Mouse (Mus musculus): ENCODE data around the gene Iqschfp. TPM values are rescaled to one million over a fixed set of nuclear protein-coding genes. Genes with fewer than 3 reads are reported as not detected.

Iqschfp gene
- polyA plus RNA-seq, 1 experiment = not detected

DNA sequence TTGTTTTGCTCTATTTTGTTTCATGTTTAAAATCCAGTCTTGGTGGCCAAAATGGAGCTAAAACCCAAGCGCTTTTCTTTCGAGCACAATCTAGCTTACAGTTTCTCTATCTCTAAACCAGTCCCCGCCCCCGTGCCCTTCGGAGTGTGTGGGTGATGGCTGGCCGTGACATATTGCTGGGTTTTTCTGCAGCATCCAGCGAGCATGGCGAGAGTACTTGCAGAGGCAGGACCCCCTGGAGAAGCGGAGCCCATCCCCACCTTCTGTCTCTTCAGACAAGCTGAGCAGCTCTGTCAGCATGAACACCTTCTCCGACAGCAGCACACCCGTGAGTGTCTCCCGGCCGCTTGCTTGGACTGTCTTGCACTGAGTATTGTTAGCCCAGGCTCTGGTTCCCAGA is 163.0 kb downstream of the Iqschfp start:
- Histone ChIP-seq H3K79me2 (ENCODE audit: control insufficient read depth, insufficient read depth) (no peaks in the 10 kb centered on the region), H3K36me3 (ENCODE audit: control insufficient read depth, insufficient read depth) (no peaks in the 10 kb centered on the region), H3K79me3 (ENCODE audit: low read depth) (no peaks in the 10 kb centered on the region), H3K27me3 (ENCODE audit: control insufficient read depth, insufficient read depth, insufficient read length) (no peaks in the 10 kb centered on the region), H3ac (ENCODE audit: control insufficient read depth, insufficient read length, low read depth) (peak overlapping the region; percentile 30), H3K4me3 (ENCODE audit: insufficient read depth, poor library complexity, severe bottlenecking) (no peak overlapping the region)
- no peak for TF ChIP-seq MAX (IDR thresholded peaks at IDR 0.05)
- no peak for TF ChIP-seq MYOG (IDR thresholded peaks at IDR 0.05; ENCODE audit: control insufficient read depth, extremely low read depth, insufficient read length)
- no peak for TF ChIP-seq CTCF (IDR thresholded peaks at IDR 0.05; ENCODE audit: control insufficient read depth, insufficient read depth, insufficient read length)
- TF ChIP-seq USF1 (IDR thresholded peaks at IDR 0.05; ENCODE audit: low read depth) = no peak
- TF ChIP-seq MYOD1 (IDR thresholded peaks at IDR 0.05; ENCODE audit: control insufficient read depth, insufficient read length, low read depth) = no peak
- no peak for TF ChIP-seq CEBPB (IDR thresholded peaks at IDR 0.05; ENCODE audit: low read depth)
- TF ChIP-seq FOSL1 (IDR thresholded peaks at IDR 0.05; ENCODE audit: insufficient read depth, low read length, poor library complexity, severe bottlenecking) = no peak

DNA sequence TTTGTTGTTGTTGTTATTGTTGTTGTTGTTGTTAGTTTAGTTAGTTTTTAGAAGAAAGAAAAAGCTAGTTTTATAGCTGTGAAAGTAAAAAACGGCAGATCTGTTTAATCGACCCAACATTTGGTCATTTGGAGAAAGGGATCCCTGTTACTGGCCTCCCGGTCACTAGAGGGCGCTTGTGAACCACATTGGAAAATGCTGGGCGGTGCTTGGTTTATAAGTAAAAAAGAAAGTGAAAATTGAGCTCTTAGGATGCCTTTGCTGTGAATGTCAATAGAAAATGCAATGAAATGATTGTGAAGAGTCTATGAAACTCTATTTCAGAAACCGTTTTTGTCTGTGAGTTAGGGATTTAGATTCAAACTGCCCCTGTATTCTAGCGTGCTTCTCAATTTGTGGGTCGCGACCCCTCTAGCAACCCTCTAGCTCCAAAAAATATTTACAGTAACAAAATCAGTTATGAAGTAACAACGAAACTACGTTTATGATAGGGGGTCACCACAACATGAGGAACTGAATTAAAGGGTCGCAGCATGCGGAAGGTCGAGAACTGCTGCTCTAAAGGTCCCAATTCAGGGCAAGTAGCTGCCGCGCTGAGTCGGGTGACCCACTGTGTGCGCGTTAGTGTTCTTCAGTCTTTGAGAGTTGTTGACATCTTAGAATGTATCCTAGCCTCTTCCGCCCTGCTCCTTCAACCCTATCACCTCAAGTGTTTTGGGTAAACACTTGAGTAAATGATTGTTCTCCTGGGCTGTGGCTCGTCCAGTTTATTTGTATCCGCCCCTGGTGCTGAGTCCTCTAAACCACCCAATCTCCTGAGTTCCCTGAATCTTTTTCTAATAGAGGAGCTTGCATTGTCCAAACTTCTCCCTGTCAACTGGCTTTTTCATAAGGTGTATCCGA is 164.6 kb downstream of the Iqschfp start:
- Histone ChIP-seq H3K79me3 (ENCODE audit: low read depth) (no peaks in the 10 kb centered on the region), H3K36me3 (ENCODE audit: control insufficient read depth, insufficient read depth) (no peaks in the 10 kb centered on the region), H3K4me3 (ENCODE audit: insufficient read depth, poor library complexity, severe bottlenecking) (peak overlapping the region; percentile 21), H3K27me3 (ENCODE audit: control insufficient read depth, insufficient read depth, insufficient read length) (peaks cover 1% of the 10 kb centered on the region), H3K79me2 (ENCODE audit: control insufficient read depth, insufficient read depth) (no peaks in the 10 kb centered on the region), H3ac (ENCODE audit: control insufficient read depth, insufficient read length, low read depth) (no peak overlapping the region)
- TF ChIP-seq USF1 (IDR thresholded peaks at IDR 0.05; ENCODE audit: low read depth) (no peak), MYOD1 (IDR thresholded peaks at IDR 0.05; ENCODE audit: control insufficient read depth, insufficient read length, low read depth) (no peak), CEBPB (IDR thresholded peaks at IDR 0.05; ENCODE audit: low read depth) (no peak), CTCF (IDR thresholded peaks at IDR 0.05; ENCODE audit: control insufficient read depth, insufficient read depth, insufficient read length) (no peak), FOSL1 (IDR thresholded peaks at IDR 0.05; ENCODE audit: insufficient read depth, low read length, poor library complexity, severe bottlenecking) (no peak), MYOG (IDR thresholded peaks at IDR 0.05; ENCODE audit: control insufficient read depth, extremely low read depth, insufficient read length) (no peak), MAX (IDR thresholded peaks at IDR 0.05) (no peak)

DNA sequence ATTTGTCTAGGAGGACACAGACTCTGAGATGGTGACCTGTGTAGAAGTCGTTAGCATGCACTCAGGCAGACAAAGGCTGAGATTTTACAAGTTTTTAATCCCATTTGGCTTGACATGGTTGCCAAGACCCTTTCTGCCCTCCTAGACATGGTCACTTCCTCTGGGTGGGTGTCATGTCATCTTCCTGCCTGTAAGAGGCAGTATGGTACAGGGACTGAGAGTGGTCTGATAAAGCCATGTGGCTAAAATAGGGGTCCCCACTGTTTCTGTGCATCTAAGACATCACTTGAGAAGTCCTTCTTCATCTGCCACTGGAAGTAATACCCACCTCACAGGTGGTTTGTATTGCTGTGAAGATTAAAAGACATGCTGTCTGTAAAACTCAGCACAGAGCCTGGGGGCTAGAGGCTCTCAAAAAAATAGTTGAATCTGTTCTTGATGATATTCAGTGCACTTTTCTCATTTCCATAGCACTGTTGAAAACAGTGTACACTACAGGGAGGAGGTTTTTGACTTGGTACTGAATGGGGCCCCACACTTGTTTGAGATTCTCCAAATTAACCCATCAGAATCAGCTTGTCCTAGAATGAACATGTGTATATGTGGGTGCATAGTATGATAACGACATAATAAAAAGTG is 167.2 kb downstream of the Iqschfp start:
- H3K27me3 ChIP-seq (ENCODE audit: control insufficient read depth, insufficient read depth, insufficient read length) = peaks cover 3% of the 10 kb centered on the region
- H3ac ChIP-seq (ENCODE audit: control insufficient read depth, insufficient read length, low read depth) = no peak overlapping the region
- H3K36me3 ChIP-seq (ENCODE audit: control insufficient read depth, insufficient read depth) = no peaks in the 10 kb centered on the region
- H3K79me2 ChIP-seq (ENCODE audit: control insufficient read depth, insufficient read depth) = no peaks in the 10 kb centered on the region
- no peak for TF ChIP-seq MAX (IDR thresholded peaks at IDR 0.05)
- no peak for TF ChIP-seq CTCF (IDR thresholded peaks at IDR 0.05; ENCODE audit: control insufficient read depth, insufficient read depth, insufficient read length)
- no peak for TF ChIP-seq CEBPB (IDR thresholded peaks at IDR 0.05; ENCODE audit: low read depth)
- no peak for TF ChIP-seq MYOD1 (IDR thresholded peaks at IDR 0.05; ENCODE audit: control insufficient read depth, insufficient read length, low read depth)
- no peak for TF ChIP-seq USF1 (IDR thresholded peaks at IDR 0.05; ENCODE audit: low read depth)
- TF ChIP-seq MYOG (IDR thresholded peaks at IDR 0.05; ENCODE audit: control insufficient read depth, extremely low read depth, insufficient read length) = no peak
- no peak for TF ChIP-seq FOSL1 (IDR thresholded peaks at IDR 0.05; ENCODE audit: insufficient read depth, low read length, poor library complexity, severe bottlenecking)
- H3K79me3 ChIP-seq (ENCODE audit: low read depth) = no peaks in the 10 kb centered on the region
- H3K4me3 ChIP-seq (ENCODE audit: insufficient read depth, poor library complexity, severe bottlenecking) = no peak overlapping the region

DNA sequence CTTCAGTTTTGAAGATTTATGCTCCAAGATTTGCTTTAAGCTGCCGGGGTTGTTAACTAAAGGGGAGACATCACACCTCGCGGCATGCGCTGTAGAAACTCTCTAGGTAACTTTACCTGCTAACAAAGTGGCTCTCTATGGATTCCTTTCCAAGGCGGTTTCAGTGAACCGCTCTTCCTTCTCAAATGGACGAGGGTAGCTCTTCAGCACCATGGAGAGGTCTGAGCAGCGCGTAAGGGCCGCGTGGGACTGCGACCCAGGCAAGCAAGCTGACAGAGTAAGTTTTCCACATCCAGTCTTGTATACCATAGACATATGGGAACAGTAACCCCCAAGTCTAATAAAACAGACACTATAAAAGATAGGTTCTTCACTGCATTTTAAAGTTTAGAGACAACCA is 172.7 kb downstream of the Iqschfp start, which contains the start of gene Schip1:
Gene Schip1, plus strand, starts transcription at position 72 of the 400 bp plus-strand sequence.
- H3K36me3 ChIP-seq (ENCODE audit: control insufficient read depth, insufficient read depth) = no peaks in the 10 kb centered on the region
- TF ChIP-seq CTCF (IDR thresholded peaks at IDR 0.05; ENCODE audit: control insufficient read depth, insufficient read depth, insufficient read length) (no peak), MYOD1 (IDR thresholded peaks at IDR 0.05; ENCODE audit: control insufficient read depth, insufficient read length, low read depth) (no peak), FOSL1 (IDR thresholded peaks at IDR 0.05; ENCODE audit: insufficient read depth, low read length, poor library complexity, severe bottlenecking) (no peak)
- no peak within 1 kb of the TSS for H3K4me3 ChIP-seq (ENCODE audit: insufficient read depth, poor library complexity, severe bottlenecking)
- H3K79me2 ChIP-seq (ENCODE audit: control insufficient read depth, insufficient read depth) = no peaks in the 10 kb centered on the region
- no peaks in the 10 kb centered on the region for H3K79me3 ChIP-seq (ENCODE audit: low read depth)
- H3ac ChIP-seq (ENCODE audit: control insufficient read depth, insufficient read length, low read depth) = no peak within 1 kb of the TSS
- peaks cover 3% of the 10 kb centered on the region for H3K27me3 ChIP-seq (ENCODE audit: control insufficient read depth, insufficient read depth, insufficient read length)

DNA sequence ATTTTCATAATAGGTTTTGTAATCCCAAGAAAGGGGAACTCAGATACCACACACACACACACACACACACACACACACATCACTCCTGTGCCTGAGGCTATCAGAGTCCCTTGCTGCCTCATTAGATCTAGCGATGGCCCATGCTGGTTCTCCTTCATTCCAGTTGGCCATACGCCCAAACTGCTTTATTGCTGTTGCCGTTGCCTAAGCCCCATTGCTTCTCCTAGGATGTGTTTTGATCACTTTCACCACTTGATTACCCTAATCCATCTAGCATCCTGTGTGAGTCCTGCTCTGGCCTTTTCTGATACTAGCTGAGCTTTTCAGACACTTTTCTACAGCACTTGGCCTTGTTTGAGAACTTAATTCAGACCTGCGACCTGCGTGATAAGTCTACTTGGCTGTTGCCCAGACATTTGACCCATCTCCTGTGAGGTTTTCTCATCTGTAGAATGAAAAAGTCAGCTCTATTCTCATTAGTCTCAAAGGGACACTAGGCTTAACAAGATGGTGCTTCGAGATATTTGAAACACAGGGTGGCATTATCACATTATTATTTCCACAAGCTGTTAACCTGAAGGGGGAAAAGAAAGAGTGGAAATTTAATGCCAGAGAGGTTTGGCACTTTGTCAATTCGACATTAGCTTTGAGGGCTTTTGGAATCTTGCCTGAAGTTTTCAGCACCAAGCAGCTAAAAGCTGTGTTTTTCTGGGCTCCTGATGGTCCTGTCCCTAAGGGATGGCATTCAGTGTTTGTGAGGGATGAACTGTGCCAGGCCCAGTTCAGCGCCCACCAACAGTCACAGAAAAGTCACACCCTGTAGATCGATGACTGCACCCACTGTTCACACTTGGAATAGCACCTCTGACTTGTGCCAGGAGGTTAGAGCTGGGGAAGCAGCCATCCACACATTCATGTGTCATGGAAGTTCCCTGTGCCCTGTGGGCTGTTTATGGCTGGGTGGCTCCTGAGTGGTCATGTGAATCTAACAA is 179.7 kb downstream of the Iqschfp start:
- no peak overlapping the region for H3K4me3 ChIP-seq (ENCODE audit: insufficient read depth, poor library complexity, severe bottlenecking)
- H3K79me2 ChIP-seq (ENCODE audit: control insufficient read depth, insufficient read depth) = no peaks in the 10 kb centered on the region
- no peak overlapping the region for H3ac ChIP-seq (ENCODE audit: control insufficient read depth, insufficient read length, low read depth)
- no peaks in the 10 kb centered on the region for H3K79me3 ChIP-seq (ENCODE audit: low read depth)
- no peak for TF ChIP-seq MAX (IDR thresholded peaks at IDR 0.05)
- TF ChIP-seq MYOD1 (IDR thresholded peaks at IDR 0.05; ENCODE audit: control insufficient read depth, insufficient read length, low read depth) = no peak
- TF ChIP-seq CTCF (IDR thresholded peaks at IDR 0.05; ENCODE audit: control insufficient read depth, insufficient read depth, insufficient read length) = no peak
- no peak for TF ChIP-seq USF1 (IDR thresholded peaks at IDR 0.05; ENCODE audit: low read depth)
- no peak for TF ChIP-seq FOSL1 (IDR thresholded peaks at IDR 0.05; ENCODE audit: insufficient read depth, low read length, poor library complexity, severe bottlenecking)
- no peaks in the 10 kb centered on the region for H3K36me3 ChIP-seq (ENCODE audit: control insufficient read depth, insufficient read depth)
- no peaks in the 10 kb centered on the region for H3K27me3 ChIP-seq (ENCODE audit: control insufficient read depth, insufficient read depth, insufficient read length)

All from C2C12 (cell line).